Mouse (Mus musculus) bone marrow, adult 2 months (tissue): Measurements from ENCODE around the gene Ptprg.

Experiments
- CTCF ChIP-seq: fragments of 200-500 bp; IDR thresholded peaks from 2 replicates; pipeline ENCODE4 v1.5.1; 2011; ENCODE audit warnings: low read length, control low read depth; ENCODE audit not compliant: control insufficient read depth, insufficient read depth
- POLR2A ChIP-seq: fragments of 200-500 bp; IDR thresholded peaks from 2 replicates; pipeline ENCODE4 v1.6.1; 2011; ENCODE audit warnings: low read depth, mild to moderate bottlenecking, control low read depth, low read length, borderline replicate concordance; ENCODE audit not compliant: control insufficient read depth

GRCm38 (mm10) chr14:12105593-12105992, 552.3 kb downstream of the Ptprg start:
- no peak for TF ChIP-seq CTCF
- TF ChIP-seq POLR2A: no peak
